Mouse (Mus musculus) cerebellum, adult 2 months (tissue): ENCODE data around the gene AC129217.1. TPM values are rescaled to one million over a fixed set of nuclear protein-coding genes. Genes with fewer than 3 reads are reported as not detected.

Experiments
- DNase-seq, 2 experiments: peaks; one replicate each; pipeline ENCODE4 v3.0.0; 2021
- H3K27ac ChIP-seq: fragments of 200-500 bp; 2 replicates; pipeline ENCODE4 v1.5.1; 2012; ENCODE audit warnings: low read length, control low read depth, inconsistent platforms; ENCODE audit not compliant: insufficient read depth
- H3K27me3 ChIP-seq: fragments of 200-500 bp; 2 replicates; pipeline ENCODE4 v1.6.1; 2012; ENCODE audit warnings: inconsistent platforms, mild to moderate bottlenecking, low read length, moderate library complexity; ENCODE audit not compliant: control insufficient read depth, insufficient read depth
- H3K4me1 ChIP-seq: fragments of 200-500 bp; 2 replicates; pipeline ENCODE4 v1.6.1; 2011; ENCODE audit warnings: low read length; ENCODE audit not compliant: control insufficient read depth, insufficient read depth
- H3K4me3 ChIP-seq: fragments of 200-500 bp; replicated peaks from 2 replicates; pipeline ENCODE3; 2011; ENCODE audit warnings: mild to moderate bottlenecking, low read depth, low read length, control low read depth; ENCODE audit not compliant: insufficient read depth
- CTCF ChIP-seq: fragments of 200-500 bp; IDR thresholded peaks from 2 replicates; pipeline ENCODE4 v1.5.1; 2011; ENCODE audit warnings: low read depth, mild to moderate bottlenecking, control low read depth, low read length, moderate library complexity, borderline replicate concordance; ENCODE audit not compliant: insufficient read depth
- POLR2A ChIP-seq: fragments of 200-500 bp; IDR thresholded peaks from 2 replicates; pipeline ENCODE4 v1.6.1; 2011; ENCODE audit warnings: low read length, control low read depth, borderline replicate concordance; ENCODE audit not compliant: insufficient read depth
- WGBS: fragments of 180-500 bp; shearing (Covaris S2); methylation state at CpG from one replicate; pipeline ENCODE4 v1.1.7; 2018; 5-methylcytosine and 5-hydroxymethylcytosine counted together
- polyA plus RNA-seq: library from polyadenylated mRNA; depleted of rRNA; stranded (reverse); fragments of >200 nt; gene quantifications from 2 replicates; pipeline ENCODE4 v1.2.3, GENCODE M21; 2012

The AC129217.1 gene
- polyA plus RNA-seq, 1 experiment = not detected

DNA sequence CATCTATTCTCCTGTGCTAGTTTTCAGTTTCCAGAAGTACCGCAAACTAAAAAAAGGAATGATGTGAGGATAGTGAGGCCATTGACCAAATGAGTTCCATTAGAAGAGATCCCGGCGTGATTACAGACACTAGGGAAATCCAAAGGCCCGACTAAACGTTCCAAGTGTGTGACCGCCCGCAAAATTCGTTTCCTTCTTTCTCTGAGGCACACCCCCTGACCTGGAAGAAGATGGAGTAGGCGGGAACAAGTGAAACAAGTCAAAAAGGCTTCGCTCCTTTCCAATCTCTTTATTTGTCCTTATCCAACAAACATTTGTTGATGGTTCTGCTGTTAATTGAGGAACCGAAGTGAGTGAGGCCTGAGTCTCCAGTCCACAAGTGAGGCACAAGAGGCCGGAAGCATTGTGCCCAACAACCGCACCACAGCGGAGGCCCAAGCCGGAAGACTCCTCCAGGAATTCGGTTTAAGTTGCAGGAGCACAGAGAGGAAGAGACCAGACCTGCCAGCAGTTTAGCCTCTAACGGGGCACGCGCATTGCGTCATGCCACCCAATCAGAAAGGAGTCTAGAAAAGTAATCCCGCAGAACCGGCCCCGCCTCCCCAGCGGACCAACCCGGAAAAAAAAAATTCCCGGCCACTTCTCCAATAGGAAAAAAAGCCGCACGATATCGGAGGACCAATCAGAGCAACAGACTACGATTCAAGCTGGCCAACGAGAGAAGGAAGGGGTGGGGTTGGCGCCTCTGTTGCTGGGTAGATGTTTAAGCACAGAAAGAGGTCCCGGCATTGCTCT lies 10.6 kb upstream of the AC129217.1 start, which contains the start of gene Ttc9c:
Gene Ttc9c (minus strand): TSS at position 533 of the 795 bp plus-strand sequence.
- no peak for TF ChIP-seq CTCF
- TF ChIP-seq POLR2A = peak; percentile 82; the same call in 1 of the 2 replicates
- peak; percentile 95 to 99 for DNase-seq
- WGBS = under 1% methylated on average over 33 of the region's 33 CpGs

DNA sequence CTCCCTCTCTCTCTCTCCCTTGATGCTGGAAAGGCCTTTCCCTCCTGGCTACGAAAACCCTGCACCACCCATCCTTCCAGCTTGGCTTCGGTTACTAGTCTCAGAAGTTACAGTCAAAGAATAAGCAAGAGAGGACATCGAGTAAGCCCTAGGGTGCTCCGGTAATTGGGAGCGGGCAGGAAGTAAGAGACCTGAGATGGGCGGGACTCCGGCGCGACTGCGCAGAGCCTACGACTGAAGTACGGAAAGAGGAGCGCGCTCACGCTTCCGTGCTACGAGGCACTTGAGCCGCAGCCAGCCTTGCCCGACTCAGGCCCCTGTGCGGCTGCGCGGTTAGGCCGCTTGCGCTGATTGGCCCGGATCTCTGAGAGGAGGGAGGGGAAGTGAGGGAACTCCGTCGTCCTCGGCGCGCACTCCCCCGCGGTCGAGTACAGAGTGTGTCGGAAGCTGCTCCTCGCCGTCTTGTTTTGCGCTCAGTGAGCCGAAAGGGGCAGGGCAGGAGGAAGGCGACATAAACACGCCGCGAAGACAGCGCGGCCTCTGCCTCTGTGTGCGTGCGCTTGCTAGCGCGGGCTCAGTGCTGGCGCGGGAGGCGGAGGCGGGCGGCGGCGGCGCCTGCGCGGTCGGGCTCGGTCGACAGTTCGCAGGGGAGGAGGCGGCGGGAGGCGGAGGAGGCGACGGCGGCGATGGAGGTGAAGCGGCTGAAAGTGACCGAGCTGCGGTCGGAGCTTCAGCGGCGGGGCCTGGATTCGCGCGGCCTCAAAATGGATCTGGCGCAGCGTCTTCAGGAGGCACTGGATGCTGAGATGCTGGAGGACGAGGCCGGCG lies 9.8 kb upstream of the AC129217.1 start, which contains the start of gene Hnrnpul2:
Gene Hnrnpul2 (plus strand): TSS at position 415 of the 828 bp plus-strand sequence.
- Histone ChIP-seq H3K4me3 (peak within 1 kb of the TSS; percentile 86), H3K27ac (peak within 1 kb of the TSS; percentile 95), H3K27me3 (no peaks in the 10 kb centered on the region), H3K4me1 (peaks cover 7% of the 10 kb centered on the region; the same call in 1 of the 2 replicates)
- WGBS = under 1% methylated on average over 81 of the region's 83 CpGs
- TF ChIP-seq CTCF (no peak), POLR2A (peak; percentile 96; the same call in 1 of the 2 replicates)
- DNase-seq = peak; percentile 98 to 99

More for the DNA sequence above, 10.6 kb upstream of the AC129217.1 start, which contains the start of gene Ttc9c:
- Histone ChIP-seq H3K4me1 (peaks cover 7% of the 10 kb centered on the region; the same call in 1 of the 2 replicates), H3K27ac (peak within 1 kb of the TSS; percentile 95), H3K27me3 (no peaks in the 10 kb centered on the region), H3K4me3 (peak within 1 kb of the TSS; percentile 86)

DNA sequence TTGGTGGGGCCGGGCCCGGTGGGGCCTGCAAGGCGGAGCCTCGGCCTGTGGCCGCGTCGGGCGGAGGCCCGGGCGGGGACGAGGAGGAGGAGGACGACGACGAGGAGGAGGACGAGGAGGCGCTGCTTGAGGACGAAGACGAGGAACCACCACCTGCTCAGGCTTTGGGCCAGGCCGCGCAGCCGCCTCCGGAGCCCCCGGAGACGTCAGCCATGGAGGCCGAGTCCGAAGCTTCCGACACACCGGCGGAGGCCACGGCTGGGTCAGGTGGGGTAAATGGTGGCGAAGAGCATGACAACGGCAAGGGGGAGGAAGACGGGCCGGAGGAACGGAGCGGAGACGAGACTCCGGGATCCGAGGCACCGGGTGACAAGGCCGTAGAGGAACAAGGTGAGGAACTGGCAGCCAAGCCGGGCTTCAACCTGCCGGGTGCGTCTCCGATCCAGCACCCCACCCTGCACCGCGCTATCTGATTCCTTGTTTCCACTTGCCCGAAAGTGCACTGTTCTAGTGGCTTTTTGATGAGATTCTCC lies 9.1 kb upstream of the AC129217.1 start:
- WGBS = under 1% methylated on average over 48 of the region's 48 CpGs
- TF ChIP-seq CTCF (no peak), POLR2A (no peak)
- peak overlapping the region; percentile 95 for H3K27ac ChIP-seq
- peaks cover 4% of the 10 kb centered on the region; the same call in 1 of the 2 replicates for H3K4me1 ChIP-seq
- no peaks in the 10 kb centered on the region for H3K27me3 ChIP-seq
- no peak for DNase-seq
- H3K4me3 ChIP-seq = peak overlapping the region; percentile 86

DNA sequence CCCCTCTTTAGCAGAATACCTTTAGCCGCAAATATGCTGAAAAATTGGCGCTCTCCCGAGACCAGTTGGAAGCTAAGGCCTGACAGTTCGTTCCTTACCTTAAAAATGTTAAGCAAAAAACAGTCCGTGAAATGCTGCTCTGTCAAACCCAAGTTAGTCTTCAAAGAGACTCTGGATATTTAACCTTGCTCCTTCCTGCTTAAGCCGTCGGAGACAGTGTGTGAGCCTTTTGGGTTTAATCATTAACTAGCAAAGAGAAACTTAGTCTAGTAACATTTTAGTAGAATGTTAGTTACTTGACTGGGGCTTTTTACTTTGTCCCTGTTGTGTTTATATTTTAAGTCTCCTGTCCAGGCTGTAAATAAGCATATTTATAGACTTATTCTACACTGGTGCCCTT lies 8.4 kb upstream of the AC129217.1 start:
- peak overlapping the region; percentile 95 for H3K27ac ChIP-seq
- no peak for DNase-seq
- no peak for TF ChIP-seq POLR2A
- WGBS = under 1% methylated on average over 7 of the region's 7 CpGs
- peak overlapping the region; percentile 86 for H3K4me3 ChIP-seq
- H3K27me3 ChIP-seq = no peaks in the 10 kb centered on the region
- no peaks in the 10 kb centered on the region; the same call in 1 of the 2 replicates for H3K4me1 ChIP-seq

DNA sequence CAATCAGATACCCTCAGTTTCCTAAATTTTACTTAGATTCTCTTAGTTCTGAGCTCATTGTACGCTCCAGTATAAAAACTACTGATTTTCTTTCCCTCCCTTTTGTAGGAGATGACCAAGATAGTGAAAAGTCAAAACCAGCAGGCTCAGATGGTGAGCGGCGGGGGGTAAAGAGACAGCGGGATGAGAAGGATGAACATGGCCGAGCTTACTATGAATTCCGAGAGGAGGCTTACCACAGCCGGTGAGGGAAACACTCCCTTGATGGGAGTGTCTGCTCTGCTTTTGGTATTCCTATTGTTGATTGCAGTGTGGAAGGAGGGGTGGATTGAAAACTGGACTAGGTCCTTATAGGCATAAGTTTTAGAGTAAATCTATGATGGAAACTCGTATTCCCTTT lies 6.9 kb upstream of the AC129217.1 start:
- DNase-seq = peak; percentile 73 to 81
- 7% methylated on average over 8 of the region's 8 CpGs for WGBS
- H3K4me3 ChIP-seq = peak overlapping the region; percentile 32

DNA sequence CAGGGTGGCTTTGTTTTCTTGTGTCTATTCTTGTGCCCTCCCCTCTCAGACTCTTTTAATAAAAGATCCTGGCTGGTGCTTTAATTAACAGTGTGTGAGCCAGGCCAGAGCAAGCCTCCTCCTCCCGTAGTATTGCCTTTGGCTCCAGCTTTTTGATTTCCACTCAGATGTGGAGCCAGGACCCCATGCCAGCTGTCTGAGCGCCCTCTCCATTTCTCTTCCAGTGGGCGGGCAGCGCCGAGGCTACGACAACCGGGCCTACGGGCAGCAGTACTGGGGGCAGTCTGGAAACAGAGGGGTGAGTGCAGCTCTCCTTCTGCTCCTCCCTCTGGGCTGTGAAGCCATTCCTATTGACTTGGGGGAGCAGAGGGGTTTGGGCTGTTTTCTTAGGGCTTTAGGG lies 1.1 kb downstream of the AC129217.1 start:
- Histone ChIP-seq H3K4me3 (no peak overlapping the region), H3K4me1 (0 out of 2 replicates have a peak, but pooled peaks cover 2% of the 10 kb centered on the region), H3K27me3 (no peaks in the 10 kb centered on the region), H3K27ac (no peak overlapping the region)
- TF ChIP-seq POLR2A (no peak), CTCF (no peak)
- no peak for DNase-seq
- 19% methylated on average over 8 of the region's 8 CpGs for WGBS

More for the DNA sequence above, 6.9 kb upstream of the AC129217.1 start:
- H3K27ac ChIP-seq = no peak overlapping the region
- no peaks in the 10 kb centered on the region; the same call in 1 of the 2 replicates for H3K4me1 ChIP-seq
- no peaks in the 10 kb centered on the region for H3K27me3 ChIP-seq
- no peak for TF ChIP-seq POLR2A
- no peak for TF ChIP-seq CTCF

DNA sequence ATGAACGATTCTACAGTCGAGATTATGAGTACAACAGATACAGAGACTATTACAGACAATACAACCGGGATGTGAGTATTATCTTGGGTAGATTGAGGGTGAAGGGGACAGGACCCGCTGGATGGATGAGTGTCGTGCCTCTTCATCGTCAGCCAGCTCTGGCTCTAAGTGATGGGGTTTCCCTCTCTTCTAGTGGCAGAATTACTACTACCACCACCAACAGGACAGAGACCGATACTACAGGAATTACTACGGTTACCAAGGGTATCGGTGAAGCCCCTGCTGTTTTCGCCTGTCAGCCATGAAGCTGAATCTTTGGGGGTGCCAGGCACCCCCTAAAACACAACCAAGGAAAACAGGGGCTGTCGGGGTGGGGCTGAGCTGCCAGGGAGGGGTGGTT lies 1.7 kb downstream of the AC129217.1 start:
- 55% methylated on average over 11 of the region's 11 CpGs for WGBS
- Histone ChIP-seq H3K4me3 (no peak overlapping the region), H3K27ac (no peak overlapping the region), H3K4me1 (0 out of 2 replicates have a peak, but pooled peaks cover 2% of the 10 kb centered on the region), H3K27me3 (no peaks in the 10 kb centered on the region)
- DNase-seq = no peak
- TF ChIP-seq CTCF (no peak), POLR2A (no peak)
